Mouse (Mus musculus) limb, embryonic 15.5 days (tissue): ENCODE results near the gene Tmc2. TPM values are rescaled to one million over a fixed set of nuclear protein-coding genes. Genes with fewer than 3 reads are reported as not detected.

Experiments
- ATAC-seq: fragments of 200-750 bp; cut with Nextera tagmentation; 2 replicates; pipeline ENCODE4 v1.8.0; 2017; ENCODE audit warnings: low read depth, moderate TSS enrichment; ENCODE audit not compliant: insufficient number of reproducible peaks, low FRiP score, low TSS enrichment
- H3K27ac ChIP-seq: fragments of 300-500 bp; sonication (generic); 2 replicates; pipeline ENCODE4 v1.5.1; 2015; ENCODE audit warnings: moderate library complexity, mild to moderate bottlenecking, inconsistent platforms
- H3K27me3 ChIP-seq: fragments of 300-500 bp; sonication (generic); 2 replicates; pipeline ENCODE4 v1.6.1; 2015; ENCODE audit warnings: inconsistent platforms
- H3K36me3 ChIP-seq: fragments of 300-500 bp; sonication (generic); 2 replicates; pipeline ENCODE4 v1.6.1; 2015; ENCODE audit warnings: inconsistent platforms
- H3K4me1 ChIP-seq: fragments of 300-500 bp; sonication (generic); 2 replicates; pipeline ENCODE4 v1.6.1; 2015; ENCODE audit warnings: inconsistent platforms
- H3K4me2 ChIP-seq: fragments of 300-500 bp; sonication (generic); 2 replicates; pipeline ENCODE4 v1.6.1; 2015; ENCODE audit warnings: mild to moderate bottlenecking, inconsistent platforms
- H3K4me3 ChIP-seq: fragments of 300-500 bp; sonication (generic); 2 replicates; pipeline ENCODE4 v1.5.1; 2015; ENCODE audit warnings: mild to moderate bottlenecking, inconsistent platforms
- H3K9ac ChIP-seq: fragments of 300-500 bp; sonication (generic); 2 replicates; pipeline ENCODE4 v1.6.1; 2015; ENCODE audit warnings: inconsistent platforms
- H3K9me3 ChIP-seq: fragments of 300-500 bp; sonication (generic); 2 replicates; pipeline ENCODE4 v1.6.1; 2016; ENCODE audit warnings: inconsistent platforms
- WGBS: fragments of 180-500 bp; shearing (Covaris S2); methylation state at CpG from one replicate; pipeline ENCODE4 v1.1.7; 2015; 5-methylcytosine and 5-hydroxymethylcytosine counted together
- polyA plus RNA-seq: library from polyadenylated mRNA; unstranded; fragments of >200 nt; fragmentation: Nextera tagmentation; extraction: Ambion mirVana; gene quantifications from 2 replicates; pipeline ENCODE4 v1.2.1, GENCODE M21; 2015

Gene Tmc2
- not detected in 2 replicates for polyA plus RNA-seq

DNA sequence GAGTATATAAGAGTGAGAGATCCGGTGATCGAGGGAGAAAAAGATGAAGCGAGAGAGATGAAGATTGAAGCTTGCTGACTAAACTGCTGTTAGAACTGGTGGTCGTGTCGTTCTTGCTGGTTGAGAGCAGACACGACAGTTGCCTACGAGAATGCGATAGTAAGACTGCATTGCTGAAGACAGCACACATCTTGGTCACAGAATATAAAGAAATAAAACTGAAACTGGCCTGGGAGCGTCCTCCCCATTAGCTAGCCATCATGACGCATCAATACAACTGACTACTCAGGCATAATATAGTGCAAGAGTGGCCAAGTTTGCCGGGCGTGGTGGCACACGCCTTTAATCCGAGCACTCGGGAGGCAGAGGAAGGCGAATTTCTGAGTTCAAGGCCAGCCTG is at the start of gene Tmc2:
Tmc2 (plus strand) TSS at position 301 of the 400 bp plus-strand sequence.
- no peak within 1 kb of the TSS for H3K9ac ChIP-seq
- H3K36me3 ChIP-seq: no peaks in the 10 kb centered on the region
- no peak within 1 kb of the TSS for H3K4me3 ChIP-seq
- H3K27me3 ChIP-seq: no peaks in the 10 kb centered on the region
- H3K9me3 ChIP-seq: no peaks in the 10 kb centered on the region
- 95% methylated on average over 16 of the region's 16 CpGs for WGBS
- no peak within 1 kb of the TSS for H3K27ac ChIP-seq
- ATAC-seq: no peak
- H3K4me1 ChIP-seq: no peaks in the 10 kb centered on the region
- H3K4me2 ChIP-seq: no peak within 1 kb of the TSS

DNA sequence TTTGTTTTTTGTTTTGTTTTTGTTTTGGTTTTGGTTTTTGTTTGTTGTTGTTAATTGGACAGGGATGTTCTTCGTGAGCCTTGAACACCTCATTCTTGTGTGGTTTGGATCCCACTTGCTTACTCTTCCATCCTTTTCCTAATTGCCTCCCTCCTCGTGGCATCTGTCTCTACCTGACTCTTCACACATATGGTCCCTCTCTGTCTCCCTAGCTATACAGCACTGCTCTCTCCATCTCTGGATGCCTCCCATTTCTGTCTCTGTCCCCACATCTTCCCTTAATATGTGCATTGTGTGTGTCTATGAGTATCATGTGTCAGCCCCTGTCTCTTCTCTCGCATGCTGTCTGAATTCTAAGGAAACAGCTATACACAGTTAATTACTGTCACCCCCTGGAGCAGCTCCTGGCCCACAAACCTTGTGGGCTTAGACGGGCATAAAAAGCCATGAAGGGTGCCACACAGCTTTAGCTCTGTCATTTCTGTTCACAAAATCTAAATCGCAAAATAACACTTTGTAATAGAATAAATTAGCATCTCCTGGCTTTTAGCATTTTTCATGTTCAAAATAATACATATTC is 48.8 kb upstream of the Tmc2 start:
- Histone ChIP-seq H3K4me1 (no peaks in the 10 kb centered on the region), H3K27me3 (no peaks in the 10 kb centered on the region), H3K27ac (no peak overlapping the region), H3K4me2 (no peak overlapping the region), H3K4me3 (no peak overlapping the region), H3K9me3 (no peaks in the 10 kb centered on the region), H3K9ac (no peak overlapping the region), H3K36me3 (no peaks in the 10 kb centered on the region)
- ATAC-seq: no peak
- WGBS: 72% methylated on average over 5 of the region's 5 CpGs

DNA sequence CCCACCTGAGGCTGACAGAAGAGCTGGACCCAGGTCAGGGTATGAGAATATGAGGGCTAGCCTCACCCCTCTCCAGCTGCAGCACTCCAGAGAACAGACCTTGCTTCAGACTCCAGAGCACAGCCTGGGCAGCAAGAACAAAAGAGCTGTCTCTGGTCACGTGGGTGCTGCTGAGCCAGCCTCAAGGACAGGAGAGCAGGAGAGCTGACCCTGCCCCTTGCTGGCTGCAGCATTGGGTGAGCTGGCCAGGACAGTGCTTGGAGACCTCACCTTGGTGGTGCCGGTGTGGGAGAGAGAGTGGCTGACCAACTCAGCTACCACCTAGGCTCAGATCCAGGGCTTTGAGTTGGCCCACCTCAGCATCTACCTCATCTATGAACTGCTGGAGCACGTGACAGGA is 39.8 kb upstream of the Tmc2 start:
- Histone ChIP-seq H3K4me3 (no peak overlapping the region), H3K4me1 (no peaks in the 10 kb centered on the region), H3K9ac (no peak overlapping the region), H3K36me3 (no peaks in the 10 kb centered on the region), H3K27me3 (no peaks in the 10 kb centered on the region), H3K27ac (no peak overlapping the region), H3K4me2 (no peak overlapping the region), H3K9me3 (no peaks in the 10 kb centered on the region)
- WGBS: 86% methylated on average over 3 of the region's 3 CpGs
- no peak for ATAC-seq

DNA sequence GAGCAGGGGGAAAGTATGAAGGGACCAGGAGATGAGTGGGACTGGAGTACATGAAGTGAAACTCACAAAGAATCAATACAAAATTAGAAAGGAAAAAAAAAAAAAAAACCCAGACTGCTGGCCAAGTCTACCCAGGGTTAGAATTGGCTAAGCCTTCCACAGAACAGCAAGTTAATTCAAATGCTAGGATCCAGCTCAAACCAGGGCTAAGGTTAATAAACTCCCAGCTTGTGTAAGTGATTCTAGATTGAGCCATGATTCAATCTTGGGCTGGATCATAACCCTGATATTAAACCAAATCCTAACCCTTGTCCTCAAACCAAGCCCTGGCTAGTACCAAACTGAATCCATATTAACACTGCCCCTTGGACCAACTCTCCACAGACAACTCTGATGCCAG is 39.1 kb upstream of the Tmc2 start:
- Histone ChIP-seq H3K4me1 (no peaks in the 10 kb centered on the region), H3K9me3 (no peaks in the 10 kb centered on the region), H3K4me3 (no peak overlapping the region), H3K36me3 (no peaks in the 10 kb centered on the region), H3K9ac (no peak overlapping the region), H3K4me2 (no peak overlapping the region), H3K27ac (no peak overlapping the region), H3K27me3 (no peaks in the 10 kb centered on the region)
- no peak for ATAC-seq

GRCm38 (mm10) chr2:130157231-130158087 is 37.5 kb upstream of the Tmc2 start:
- H3K36me3 ChIP-seq: 0 out of 2 replicates have a peak, but pooled peaks cover 2% of the 10 kb centered on the region
- no peak overlapping the region for H3K9ac ChIP-seq
- H3K4me2 ChIP-seq: no peak overlapping the region
- H3K4me1 ChIP-seq: no peaks in the 10 kb centered on the region
- no peaks in the 10 kb centered on the region for H3K27me3 ChIP-seq
- H3K9me3 ChIP-seq: no peaks in the 10 kb centered on the region
- WGBS: 80% methylated on average over 14 of the region's 14 CpGs
- H3K4me3 ChIP-seq: no peak overlapping the region
- no peak overlapping the region for H3K27ac ChIP-seq
- no peak for ATAC-seq

- no peak overlapping the region for H3K4me2 ChIP-seq
Observed at GRCm38 (mm10) chr2:130158088-130158437, 36.9 kb upstream of the Tmc2 start.

DNA sequence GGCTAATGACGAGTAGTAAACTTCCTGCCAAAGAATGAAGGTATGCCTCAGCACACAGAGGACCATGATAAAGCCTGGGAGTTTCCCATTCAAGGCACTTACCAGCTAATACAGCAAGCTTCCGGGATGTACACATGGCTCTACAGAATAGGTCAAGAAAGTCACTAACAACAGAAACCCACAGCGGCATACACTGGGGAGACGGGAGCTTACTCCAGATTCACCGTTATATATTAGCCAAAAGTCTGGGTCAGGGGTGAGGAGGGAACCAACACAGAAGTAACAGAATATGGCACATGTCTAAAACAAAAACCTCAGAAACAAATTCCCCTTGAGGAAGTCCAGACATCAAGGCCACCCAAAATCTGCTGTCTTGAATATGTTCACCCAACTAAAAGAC is 32.3 kb upstream of the Tmc2 start:
- WGBS: 82% methylated on average over 5 of the region's 5 CpGs
- no peak overlapping the region for H3K4me3 ChIP-seq
- H3K9ac ChIP-seq: no peak overlapping the region
- ATAC-seq: no peak
- H3K4me1 ChIP-seq: no peaks in the 10 kb centered on the region
- no peaks in the 10 kb centered on the region for H3K9me3 ChIP-seq
- no peak overlapping the region for H3K4me2 ChIP-seq
- peaks cover 9% of the 10 kb centered on the region for H3K36me3 ChIP-seq
- no peaks in the 10 kb centered on the region for H3K27me3 ChIP-seq
- H3K27ac ChIP-seq: no peak overlapping the region

More at GRCm38 (mm10) chr2:130158088-130158437, 36.9 kb upstream of the Tmc2 start:
- Histone ChIP-seq H3K4me1 (no peaks in the 10 kb centered on the region), H3K9ac (no peak overlapping the region), H3K36me3 (0 out of 2 replicates have a peak, but pooled peaks cover 2% of the 10 kb centered on the region), H3K27me3 (no peaks in the 10 kb centered on the region), H3K9me3 (no peaks in the 10 kb centered on the region), H3K27ac (no peak overlapping the region), H3K4me3 (no peak overlapping the region)
- WGBS: 58% methylated on average over 4 of the region's 4 CpGs
- ATAC-seq: no peak

DNA sequence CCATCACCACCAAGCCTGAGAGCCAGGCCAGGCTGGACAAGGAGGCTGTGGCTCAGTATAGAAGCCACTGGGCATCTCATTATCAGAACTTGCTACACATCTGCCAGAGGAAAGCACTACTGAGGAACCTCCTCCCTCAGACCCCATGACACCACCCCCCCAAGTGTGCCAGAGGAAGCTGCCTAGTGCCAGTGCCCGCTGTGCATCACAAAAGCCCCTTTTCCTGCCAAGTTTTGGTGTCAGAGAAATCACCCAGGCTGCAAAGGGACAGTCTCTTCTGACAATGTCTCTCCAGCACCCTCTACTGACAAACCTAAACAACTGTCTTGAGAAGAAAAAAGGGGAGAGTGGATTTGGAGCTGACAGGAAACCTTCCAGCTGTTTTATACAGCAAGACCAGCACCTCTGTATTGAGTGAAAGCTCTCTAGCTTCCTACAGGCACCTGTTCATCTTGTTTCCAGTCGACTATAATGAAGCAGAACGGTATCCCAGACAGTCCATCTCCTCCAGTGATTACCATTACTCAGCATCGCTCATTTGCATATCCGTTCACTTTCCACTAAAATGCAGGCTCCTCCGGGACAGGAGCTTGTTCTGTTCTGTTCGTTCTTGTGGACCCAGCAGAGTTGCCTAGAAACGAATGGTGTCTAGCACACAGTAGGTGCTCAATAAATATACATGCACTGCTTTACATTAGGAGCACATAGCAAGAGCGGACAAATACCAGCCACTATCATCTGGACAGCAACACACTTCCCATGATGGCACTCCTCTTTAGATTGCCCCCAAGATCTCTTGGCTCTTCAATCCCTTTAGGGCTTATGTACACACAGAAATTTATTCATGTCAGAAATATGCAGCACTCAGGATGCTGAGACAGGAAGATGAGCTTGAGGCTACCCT is 28.4 kb upstream of the Tmc2 start:
- Histone ChIP-seq H3K36me3 (peaks cover 34% of the 10 kb centered on the region), H3K27ac (no peak overlapping the region), H3K4me3 (no peak overlapping the region), H3K9ac (no peak overlapping the region), H3K4me1 (no peaks in the 10 kb centered on the region), H3K4me2 (no peak overlapping the region), H3K27me3 (no peaks in the 10 kb centered on the region), H3K9me3 (no peaks in the 10 kb centered on the region)
- ATAC-seq: 0 out of 2 replicates have a peak, but pooled peaks have one; percentile 7
- 65% methylated on average over 9 of the region's 9 CpGs for WGBS

- Histone ChIP-seq H3K9ac (no peak overlapping the region), H3K4me1 (no peaks in the 10 kb centered on the region), H3K27ac (no peak overlapping the region), H3K9me3 (no peaks in the 10 kb centered on the region), H3K36me3 (peaks cover 45% of the 10 kb centered on the region), H3K27me3 (no peaks in the 10 kb centered on the region), H3K4me2 (no peak overlapping the region), H3K4me3 (no peak overlapping the region)
- ATAC-seq: no peak
- 54% methylated on average over 3 of the region's 3 CpGs for WGBS
Observed at GRCm38 (mm10) chr2:130167861-130168260, 27.1 kb upstream of the Tmc2 start.

- no peak overlapping the region for H3K9ac ChIP-seq
- no peak overlapping the region for H3K27ac ChIP-seq
- H3K4me1 ChIP-seq: peaks cover 3% of the 10 kb centered on the region
- H3K27me3 ChIP-seq: no peaks in the 10 kb centered on the region
- peaks cover 73% of the 10 kb centered on the region for H3K36me3 ChIP-seq
- H3K4me2 ChIP-seq: no peak overlapping the region
- no peak for ATAC-seq
- H3K9me3 ChIP-seq: no peaks in the 10 kb centered on the region
- no peak overlapping the region for H3K4me3 ChIP-seq
- WGBS: 62% methylated on average over 2 of the region's 2 CpGs
Observed at GRCm38 (mm10) chr2:130171674-130172073, 23.3 kb upstream of the Tmc2 start.

- H3K27ac ChIP-seq: no peak overlapping the region
- WGBS: 63% methylated on average over 8 of the region's 8 CpGs
- H3K4me3 ChIP-seq: peak overlapping the region; percentile 98; the same call in 1 of the 2 replicates
- peaks cover 21% of the 10 kb centered on the region for H3K4me1 ChIP-seq
- peaks cover 42% of the 10 kb centered on the region for H3K36me3 ChIP-seq
- H3K4me2 ChIP-seq: peak overlapping the region; percentile 52
- ATAC-seq: no peak
- H3K9me3 ChIP-seq: no peaks in the 10 kb centered on the region
- H3K9ac ChIP-seq: no peak overlapping the region
- no peaks in the 10 kb centered on the region for H3K27me3 ChIP-seq
Observed at GRCm38 (mm10) chr2:130176820-130177219, 18.2 kb upstream of the Tmc2 start.

DNA sequence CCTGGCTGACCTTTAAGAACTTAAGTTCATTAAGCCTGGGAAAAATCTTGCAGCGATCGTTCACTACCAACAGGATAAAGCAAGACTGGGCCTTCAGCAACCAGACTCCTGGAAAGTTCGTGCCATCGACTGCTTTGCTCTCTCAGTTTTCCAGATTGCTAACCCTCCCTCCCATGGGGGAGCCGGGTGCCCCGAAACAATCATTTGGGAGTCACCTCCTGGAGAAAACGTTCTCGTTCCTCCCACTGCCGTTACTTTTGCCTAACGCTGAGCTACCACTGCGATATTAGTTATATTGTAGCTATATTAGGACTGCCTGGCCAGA is 16.7 kb upstream of the Tmc2 start:
- Histone ChIP-seq H3K9me3 (no peaks in the 10 kb centered on the region), H3K9ac (peak overlapping the region; percentile 99), H3K27ac (peak overlapping the region; percentile 96), H3K27me3 (no peaks in the 10 kb centered on the region), H3K4me3 (peak overlapping the region; percentile 98), H3K36me3 (peaks cover 27% of the 10 kb centered on the region), H3K4me1 (peaks cover 21% of the 10 kb centered on the region), H3K4me2 (peak overlapping the region; percentile 52)
- no peak for ATAC-seq
- WGBS: 1% methylated on average over 11 of the region's 11 CpGs
